Mouse (Mus musculus) heart, adult 9 months (tissue): ENCODE measurements at regions not wholly inside any gene's neighbourhood (a gene's known extent, or its start where the extent isn't known, plus 50 kb on each side); places are given as distances from the start of the nearest gene placed in this dataset.

Experiments
- DNase-seq, 2 experiments: peaks; one replicate each; pipeline ENCODE4 v3.0.0; 2022; ENCODE audit warnings: low spot score in 2 of 2

DNA sequence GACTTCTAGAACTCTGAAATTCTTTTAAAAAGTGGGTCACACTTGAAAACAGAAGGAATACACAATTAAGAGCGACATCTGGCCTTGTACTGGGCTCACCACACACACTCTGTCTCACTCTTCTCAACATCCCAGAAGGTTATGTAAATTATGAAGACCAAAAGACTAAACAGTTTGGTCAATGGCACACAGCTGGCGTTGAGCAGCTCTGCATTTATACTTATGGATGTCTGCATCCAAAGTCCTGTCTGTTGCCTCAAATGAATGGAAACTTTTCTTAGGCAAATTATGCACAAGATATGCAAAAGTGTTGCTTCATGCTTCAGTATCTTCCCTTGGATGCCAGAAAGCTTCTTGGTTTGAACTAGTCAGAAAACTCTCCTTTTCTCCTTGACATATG is 323.5 kb downstream of the Ppp3ca start:
- no peak for DNase-seq

GRCm38 (mm10) chr3:136994361-136995083 is 324.6 kb downstream of the Ppp3ca start:
- DNase-seq, result no peak

- DNase-seq, result no peak
These were observed 325.8 kb downstream of the Ppp3ca start for GRCm38 (mm10) chr3:136995611-136996335.

- no peak for DNase-seq
These were observed 326.5 kb downstream of the Ppp3ca start for GRCm38 (mm10) chr3:136996381-136996895.

DNA sequence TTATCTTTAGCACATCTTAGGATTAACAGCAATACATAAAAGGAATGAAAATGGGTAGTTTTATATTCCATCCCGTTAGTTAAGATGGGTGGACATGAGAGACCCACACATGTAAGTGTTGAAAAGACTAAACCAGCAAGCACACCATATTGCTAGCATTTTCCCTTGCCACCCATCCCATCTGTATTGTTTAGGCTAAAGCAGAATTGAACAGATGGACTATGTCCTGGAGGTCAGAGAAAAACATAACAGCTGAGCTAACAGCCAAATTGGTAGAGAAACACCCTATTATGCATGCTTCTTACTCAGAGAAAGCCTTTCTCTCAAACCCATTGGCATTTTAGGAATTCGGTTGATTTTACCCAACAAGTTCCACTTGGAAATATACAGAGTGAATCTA is 329.3 kb upstream of the Emcn start:
- no peak for DNase-seq

GRCm38 (mm10) chr3:137014686-137015085 is 326.2 kb upstream of the Emcn start:
- DNase-seq, result no peak

GRCm38 (mm10) chr3:137015199-137015598 is 325.7 kb upstream of the Emcn start:
- DNase-seq, result no peak

GRCm38 (mm10) chr3:137019971-137020634 is 320.8 kb upstream of the Emcn start:
- DNase-seq, result no peak

DNA sequence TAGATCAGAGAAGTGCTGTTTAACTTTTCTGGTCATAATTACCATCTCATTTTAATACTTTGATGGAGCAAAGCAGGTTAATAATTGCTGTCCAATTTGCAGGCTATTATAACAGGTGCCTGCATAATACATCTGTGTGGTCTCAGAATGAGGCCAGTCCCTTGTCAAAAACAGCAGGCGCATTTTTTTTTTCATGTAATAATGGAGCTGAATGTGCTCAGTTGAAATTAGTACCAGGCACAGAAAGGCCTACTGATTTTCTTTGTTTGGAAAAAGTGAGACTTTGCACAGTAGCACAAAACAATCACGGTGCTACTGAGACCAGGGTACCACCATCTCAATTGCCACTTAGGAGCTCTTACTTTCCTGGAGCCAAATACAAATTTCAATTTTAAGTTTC is 311.3 kb upstream of the Emcn start:
- no peak for DNase-seq

DNA sequence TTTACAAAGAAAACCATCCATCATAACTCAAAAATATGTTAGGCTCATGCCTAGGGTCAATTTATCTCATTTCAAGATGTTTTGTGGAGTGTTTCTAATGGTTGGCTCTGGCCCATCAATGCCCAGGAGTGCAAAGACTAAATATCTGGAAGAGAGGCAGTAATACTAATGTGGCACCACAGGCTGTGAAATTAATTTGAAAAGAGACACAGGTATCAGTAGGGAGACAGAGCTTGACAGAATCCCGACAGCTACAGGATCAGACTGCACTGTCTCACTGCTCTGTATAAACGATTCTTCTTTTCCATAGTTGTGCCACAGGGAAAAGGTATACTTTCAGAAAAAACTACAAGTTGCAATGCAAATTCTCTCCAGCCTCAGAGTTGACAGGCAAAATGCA is 308.1 kb upstream of the Emcn start:
- DNase-seq, result no peak

DNA sequence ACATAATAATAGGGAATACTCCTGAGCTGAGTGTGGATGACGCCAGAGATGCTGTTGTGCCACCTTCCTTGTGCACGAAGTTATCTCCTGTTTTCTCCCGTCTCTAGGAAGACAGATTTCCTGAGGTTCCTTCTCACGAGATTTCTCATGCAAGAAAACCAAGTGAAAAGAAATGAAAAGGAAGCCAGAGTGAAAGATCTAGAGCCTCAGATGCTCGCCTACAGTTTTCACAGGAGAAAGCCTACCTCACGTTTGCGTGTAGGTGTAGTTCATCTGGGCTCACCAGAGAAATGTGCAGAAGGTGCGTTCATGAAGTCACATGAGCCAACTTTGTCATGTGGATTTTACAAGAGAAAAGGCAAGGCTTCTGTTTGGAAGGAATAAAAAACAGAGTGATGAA is 301.2 kb upstream of the Emcn start:
- DNase-seq, result no peak

- no peak for DNase-seq
These were observed 284.2 kb upstream of the Emcn start for GRCm38 (mm10) chr3:137056544-137057224.

DNA sequence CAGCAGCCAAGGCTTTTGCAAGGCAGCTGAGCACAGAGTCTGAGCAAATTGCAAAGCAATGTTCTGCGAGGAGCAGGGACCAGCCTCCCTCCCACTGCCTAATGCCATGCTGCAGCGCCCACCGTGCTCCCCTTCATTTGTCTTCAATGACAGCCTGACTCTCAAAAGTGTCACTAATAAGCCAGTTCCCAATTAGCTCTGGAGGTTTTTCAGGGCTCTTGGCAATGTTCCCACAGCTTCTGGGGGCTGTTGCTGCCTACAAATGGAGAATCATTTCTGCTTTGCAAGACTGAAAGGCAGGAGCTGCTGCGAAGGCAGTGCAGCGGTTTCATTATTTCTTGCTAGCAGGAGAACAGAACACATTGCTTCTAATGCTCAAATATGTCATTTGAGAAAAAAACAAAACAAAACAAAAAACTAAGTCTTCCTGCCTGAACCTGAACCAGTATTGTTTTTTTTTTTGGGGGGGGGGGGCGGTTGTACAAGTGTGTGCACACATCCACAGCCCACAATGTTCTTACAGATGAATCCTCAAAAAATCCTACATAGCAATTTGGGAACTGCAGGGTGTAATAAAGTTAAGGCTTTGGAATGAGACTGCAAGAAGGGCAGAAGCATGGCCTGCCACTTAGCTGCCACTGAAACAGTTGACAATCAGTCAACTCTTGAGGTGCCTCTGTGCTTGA is 283.5 kb upstream of the Emcn start:
- no peak for DNase-seq

GRCm38 (mm10) chr3:137057911-137058260 is 283.0 kb upstream of the Emcn start:
- no peak for DNase-seq

DNA sequence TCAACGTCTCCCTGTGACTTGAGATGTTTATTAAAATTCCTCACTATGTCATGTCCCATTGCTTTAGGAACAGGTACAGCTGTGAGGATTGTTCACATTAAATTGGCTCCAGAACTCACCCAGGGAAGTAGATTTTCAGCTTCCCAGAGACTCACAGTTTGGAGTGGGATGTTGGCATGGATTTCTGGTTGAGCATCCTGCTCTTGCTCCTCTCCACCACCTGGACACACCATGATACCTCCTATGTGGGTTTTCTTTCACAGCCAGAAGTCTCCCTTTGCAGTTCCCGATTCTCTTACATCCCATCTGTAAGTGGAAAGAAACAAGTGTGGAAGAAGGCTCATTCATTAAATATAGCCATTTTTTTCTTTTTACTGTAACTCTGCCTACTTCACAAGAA is 278.8 kb upstream of the Emcn start:
- no peak for DNase-seq

DNA sequence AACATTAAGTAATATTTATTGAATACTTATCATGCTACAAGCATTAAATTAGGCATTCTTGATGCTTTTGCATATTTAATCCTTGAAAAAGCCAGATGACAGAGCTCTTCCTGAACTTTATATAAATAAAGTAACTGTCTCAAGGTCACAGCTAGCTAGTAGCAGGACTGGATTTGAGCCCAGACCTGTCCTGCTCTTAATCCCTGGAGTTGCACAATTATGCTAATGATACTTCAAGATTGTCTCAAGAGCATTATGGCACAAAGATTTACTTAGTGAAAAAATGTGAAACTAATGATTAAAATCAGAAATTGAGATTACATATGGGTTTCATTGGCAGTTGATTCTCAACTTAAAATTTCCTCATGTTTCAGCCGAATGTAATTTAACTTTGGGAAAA is 273.5 kb upstream of the Emcn start:
- no peak for DNase-seq

DNA sequence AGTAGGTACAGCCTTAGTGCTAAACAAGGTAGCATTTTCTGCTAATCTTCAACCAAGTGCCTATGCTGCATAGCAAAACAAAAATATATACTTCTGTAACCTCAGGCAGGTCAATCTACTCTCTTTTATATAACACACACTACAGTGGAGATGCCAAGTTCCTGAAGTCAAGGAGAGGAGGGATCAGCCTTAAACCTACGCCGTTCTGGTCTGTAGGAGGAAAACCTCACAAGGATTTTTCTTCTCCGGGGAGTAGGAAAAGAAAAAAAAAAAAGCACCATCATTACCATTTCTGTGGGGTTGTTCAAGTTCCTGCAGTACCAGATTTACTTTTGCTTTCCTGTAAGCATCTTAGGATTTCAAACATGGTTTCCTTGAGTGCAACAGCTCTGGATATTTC is 271.5 kb upstream of the Emcn start:
- DNase-seq, result no peak

GRCm38 (mm10) chr3:137077718-137078599 is 262.9 kb upstream of the Emcn start:
- DNase-seq, result no peak

- no peak for DNase-seq
These were observed 262.3 kb upstream of the Emcn start for GRCm38 (mm10) chr3:137078600-137078975.

DNA sequence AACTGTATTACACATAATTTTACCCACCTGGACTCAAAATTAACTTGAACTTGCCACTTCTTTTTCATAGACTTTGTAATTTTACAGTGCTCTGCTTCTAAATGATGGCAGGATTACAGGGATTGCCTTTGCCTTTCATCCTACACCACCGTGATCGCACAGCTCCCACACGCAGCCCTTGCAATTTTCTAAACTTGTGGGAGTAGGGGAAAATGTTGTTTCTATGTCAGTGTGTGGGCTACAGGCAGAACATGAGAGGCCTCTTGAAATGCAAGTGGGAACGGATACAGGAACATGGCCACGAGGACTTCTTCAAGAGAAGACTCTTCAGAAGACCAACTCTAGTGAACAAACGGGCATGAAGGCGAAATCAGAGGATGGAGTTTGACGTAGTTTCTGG is 254.0 kb upstream of the Emcn start:
- DNase-seq, result no peak
